Mouse (Mus musculus) small intestine, adult 2 months (tissue): Measurements from ENCODE around the gene Bcr.

ENCODE experiments used
- CTCF ChIP-seq: fragments of 200-500 bp; IDR thresholded peaks from 2 replicates; pipeline ENCODE4 v1.5.1; 2012; ENCODE audit warnings: low read depth, mild to moderate bottlenecking, control low read depth, inconsistent platforms, low read length, moderate library complexity, mixed read lengths; ENCODE audit not compliant: insufficient replicate concordance, insufficient read length; ENCODE audit errors: extremely low read depth
- POLR2A ChIP-seq: fragments of 200-500 bp; IDR thresholded peaks from 2 replicates; pipeline ENCODE4 v1.6.1; 2012; ENCODE audit warnings: low read depth, mild to moderate bottlenecking, control low read depth, inconsistent platforms, low read length, moderate library complexity

GRCm38 (mm10) chr10:75106940-75107381 lies 46.6 kb downstream of the Bcr start:
- TF ChIP-seq POLR2A (no peak), CTCF (no peak)
